In the genomic region with DNA sequence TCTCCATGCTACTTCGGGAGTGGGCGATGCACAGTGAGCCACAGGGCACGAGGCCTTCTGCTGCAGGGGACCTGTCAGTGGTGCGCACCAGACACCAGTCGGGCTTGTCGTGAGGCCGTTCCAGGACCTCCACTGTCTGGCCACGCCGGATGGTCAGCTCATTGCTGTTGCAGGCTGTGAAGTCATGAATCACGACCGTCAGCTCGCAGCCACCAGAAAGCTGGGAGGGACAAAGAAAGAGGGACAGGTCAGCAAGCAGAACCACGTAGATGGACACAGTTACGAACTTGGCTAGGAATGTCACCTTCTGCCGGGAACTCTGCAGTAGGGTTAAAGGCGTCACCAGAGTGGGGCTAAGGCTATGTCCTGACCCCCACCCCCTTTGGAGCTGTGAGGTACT, we compare ENCODE assay signal across 14 mouse cellular contexts.
DNase-seq lines count a peak whose midpoint lies in the region; ATAC-seq and TF ChIP-seq lines count a peak whose summit lies in the region.
"Had no signal": no experiment of that assay in that cellular context is flagged by ENCODE, and none has a peak within 500 bp of the region (broad histone marks: within the 10 kb centered on the region; RNA-seq: fewer than 3 reads in every experiment).

No protein-coding gene starts in this region.

- TF ChIP-seq POLR2A in embryonic fibroblast, embryonic 13.5 days (IDR thresholded peaks at IDR 0.05; ENCODE audit: low read depth, low read length): no peak

- WGBS in heart, embryonic 10.5 days: 87% methylated on average over 16 of the region's 16 CpGs
- 76% methylated on average over 16 of the region's 16 CpGs for WGBS in neural tube, embryonic 15.5 days

- TF ChIP-seq CTCF in layer of hippocampus, adult 2 months (conservative IDR thresholded peaks at IDR 0.05): no peak
- TF ChIP-seq CTCF in embryonic fibroblast, embryonic 13.5 days (IDR thresholded peaks at IDR 0.05; ENCODE audit: borderline replicate concordance, insufficient read depth, low read length): no peak

- no peak overlapping the region for H3K4me3 ChIP-seq in heart, embryonic 10.5 days
- H3K4me3 ChIP-seq in layer of hippocampus, adult 2 months: no peak overlapping the region
- no peak overlapping the region for H3K4me3 ChIP-seq in embryonic fibroblast, embryonic 13.5 days (ENCODE audit: insufficient read depth, low read length)
- H3K4me3 ChIP-seq in neural tube, embryonic 15.5 days (replicated peaks): no peak overlapping the region
- H3K4me3 ChIP-seq: heart, embryonic 15.5 days; liver, embryonic 15.5 days; megakaryocyte, embryonic 14.5 days had no signal

- ATAC-seq in neural tube, embryonic 15.5 days (ENCODE audit: low FRiP score): peak; percentile 10; the same call in 1 of the 2 replicates
- ATAC-seq: Patski had no signal

- no peaks in the 10 kb centered on the region for H3K27me3 ChIP-seq in heart, embryonic 10.5 days (ENCODE audit: insufficient read depth, poor library complexity, severe bottlenecking)
- H3K27me3 ChIP-seq in neural tube, embryonic 15.5 days (replicated peaks): no peaks in the 10 kb centered on the region
- H3K27me3 ChIP-seq: heart, embryonic 15.5 days; liver, embryonic 15.5 days; Patski had no signal

- no peak overlapping the region for H3K9ac ChIP-seq in neural tube, embryonic 15.5 days (replicated peaks)
- H3K9ac ChIP-seq: heart, embryonic 15.5 days; liver, embryonic 15.5 days had no signal

- no peaks in the 10 kb centered on the region for H3K9me3 ChIP-seq in heart, embryonic 10.5 days
- H3K9me3 ChIP-seq in neural tube, embryonic 15.5 days (replicated peaks): no peaks in the 10 kb centered on the region
- H3K9me3 ChIP-seq: heart, embryonic 15.5 days; liver, embryonic 15.5 days; megakaryocyte, embryonic 14.5 days had no signal

- H3K27ac ChIP-seq in heart, embryonic 10.5 days: peak overlapping the region; percentile 67
- H3K27ac ChIP-seq in layer of hippocampus, adult 2 months: peak overlapping the region; percentile 88; the same call in 1 of the 2 replicates
- H3K27ac ChIP-seq in embryonic fibroblast, embryonic 13.5 days (ENCODE audit: insufficient read depth, low read length): peak overlapping the region; percentile 28
- H3K27ac ChIP-seq in neural tube, embryonic 15.5 days (replicated peaks): peak overlapping the region; percentile 39; the same call in 1 of the 2 replicates
- H3K27ac ChIP-seq: heart, embryonic 15.5 days; liver, embryonic 15.5 days had no signal

- H3K4me1 ChIP-seq in heart, embryonic 10.5 days: peaks cover 74% of the 10 kb centered on the region
- H3K4me1 ChIP-seq in embryonic fibroblast, embryonic 13.5 days (ENCODE audit: control insufficient read depth, insufficient read depth, low read length): peaks cover 27% of the 10 kb centered on the region
- H3K4me1 ChIP-seq in neural tube, embryonic 15.5 days: peaks cover 69% of the 10 kb centered on the region
- H3K4me1 ChIP-seq: liver, embryonic 15.5 days had no signal

- peaks cover 30% of the 10 kb centered on the region for H3K36me3 ChIP-seq in heart, embryonic 10.5 days
- peaks cover 25% of the 10 kb centered on the region for H3K36me3 ChIP-seq in neural tube, embryonic 15.5 days

- DNase-seq in heart, embryonic 10.5 days (ENCODE audit: low spot score): no peak
- DNase-seq in heart, adult 11 months: no peak
- DNase-seq in layer of hippocampus, adult 2 months (ENCODE audit: low spot score in 2 of 2): no peak
- no peak for DNase-seq in layer of hippocampus, adult 9-10 months (ENCODE audit: low spot score)
- no peak for DNase-seq in embryo, embryonic 11 days
- no peak for DNase-seq in ovary, postnatal 14 days (ENCODE audit: low spot score)
- DNase-seq: cerebellum, adult 2 months; thymus, postnatal 4 days had no signal

- H3K4me2 ChIP-seq in neural tube, embryonic 15.5 days: no peak overlapping the region
- H3K4me2 ChIP-seq: heart, embryonic 15.5 days; liver, embryonic 15.5 days had no signal

Comparison
In these comparisons a context has a peak if more than half of its experiments do, and no peak if none do; other contexts are left out.
1. H3K27ac ChIP-seq: peak in every context shown above with its lines; median percentile 88 in layer of hippocampus, adult 2 months; 67 in heart, embryonic 10.5 days; 39 in neural tube, embryonic 15.5 days; 28 in embryonic fibroblast, embryonic 13.5 days.